Mouse (Mus musculus) CD4-positive, CD25-positive, alpha-beta regulatory T cell, adult 2 months (primary cell): ENCODE measurements around the gene 3110040M04Rik.
A peak's percentile ranks its signal among the peaks of the same experiment; 100 is the strongest.
"Not testable (repeated sequence)": the region's sequence is repeated elsewhere in the genome, so short reads cannot be mapped to it uniquely, and the experiment has no call there.

Experiments
- DNase-seq: peaks from one replicate; pipeline ENCODE4 v3.0.0-alpha.2; 2012; ENCODE audit warnings: low read depth, low spot score

The 3110040M04Rik gene

DNA sequence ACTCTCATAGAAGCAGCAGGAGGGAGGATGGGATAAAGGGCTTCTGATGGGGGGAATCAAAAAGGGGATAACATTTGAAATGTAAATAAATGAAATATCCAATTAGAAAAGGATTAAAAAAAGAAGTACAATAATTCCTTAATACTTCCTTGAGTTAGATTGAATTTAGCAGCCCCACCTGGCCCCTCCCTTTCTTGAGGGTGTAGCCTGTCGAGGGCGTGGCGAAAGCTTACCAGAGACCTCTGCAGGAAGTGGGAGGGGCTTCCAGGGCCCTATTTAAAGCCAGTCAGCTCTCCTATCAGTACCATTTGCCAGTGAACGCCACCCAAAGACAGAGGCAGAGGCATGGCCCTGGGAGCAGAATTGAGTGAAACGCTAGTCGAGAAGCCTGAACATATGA, at the start of gene 3110040M04Rik:
Gene 3110040M04Rik, plus strand, starts transcription at position 304 of the 400 bp plus-strand sequence.
- DNase-seq, result not testable (repeated sequence)

GRCm38 (mm10) chr1:151154131-151154530, 49.8 kb upstream of the 3110040M04Rik start:
- not testable (repeated sequence) for DNase-seq

DNA sequence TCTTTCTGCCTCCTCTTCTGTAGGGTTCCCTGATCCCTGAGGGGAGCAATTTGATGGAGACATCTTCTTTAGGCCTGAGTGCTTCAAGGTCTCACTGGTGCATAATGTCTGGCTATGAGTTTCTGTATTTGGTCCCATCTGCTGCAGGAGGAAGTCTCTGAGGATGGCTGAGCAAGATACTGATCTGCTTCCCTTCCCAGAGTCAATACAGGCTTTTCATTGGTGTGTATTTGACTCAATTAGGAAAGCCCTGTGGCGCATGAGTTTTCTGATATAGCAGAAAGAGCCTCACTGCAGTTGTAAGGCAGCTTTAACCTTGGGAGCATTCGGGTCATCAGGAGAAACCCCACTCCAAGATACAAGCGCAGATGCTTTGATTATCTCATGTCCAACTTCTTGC, 47.8 kb upstream of the 3110040M04Rik start:
- no peak for DNase-seq

DNA sequence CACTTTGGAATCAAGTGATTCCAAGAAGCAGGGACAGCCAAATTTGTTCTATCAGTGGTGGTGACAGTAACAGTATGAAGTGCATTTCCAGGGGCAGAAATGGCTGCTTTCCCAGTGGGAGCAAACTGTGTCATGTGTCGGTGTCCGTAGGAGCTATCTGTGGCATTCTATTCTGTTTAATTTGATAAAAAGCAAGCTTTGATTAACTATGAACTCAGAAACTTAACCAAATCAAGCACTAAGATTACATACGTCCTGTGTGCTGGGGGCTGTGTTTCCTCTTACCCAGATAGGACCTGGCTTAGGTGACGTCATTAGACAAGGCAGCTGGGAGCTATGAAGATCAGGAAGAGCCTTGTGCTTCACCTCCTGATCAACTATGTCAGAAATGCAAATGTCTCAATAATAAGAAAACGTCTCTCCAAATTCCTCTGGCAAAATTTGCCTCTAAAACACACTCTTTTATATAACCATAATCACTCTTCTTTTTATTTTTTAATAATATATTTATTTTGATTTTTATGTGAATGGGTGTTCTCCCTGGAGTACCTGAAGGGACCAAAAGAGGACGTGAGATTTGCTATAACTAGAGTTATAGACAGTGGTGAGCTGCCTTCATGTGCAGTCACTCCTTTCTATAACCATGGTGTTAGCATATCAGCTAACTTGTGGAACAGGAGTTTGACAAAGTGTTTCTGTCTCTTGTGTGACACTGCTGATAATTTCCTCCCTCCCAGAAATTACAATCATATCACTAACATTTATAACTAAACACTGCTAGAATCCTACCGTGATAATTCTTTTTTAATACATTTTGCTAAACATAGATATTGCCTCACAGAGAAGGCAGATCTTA, 46.9 kb upstream of the 3110040M04Rik start:
- no peak for DNase-seq

- DNase-seq, result no peak
Observed at GRCm38 (mm10) chr1:151157963-151158856, 45.7 kb upstream of the 3110040M04Rik start.

GRCm38 (mm10) chr1:151158857-151159510, 44.9 kb upstream of the 3110040M04Rik start:
- no peak for DNase-seq

DNA sequence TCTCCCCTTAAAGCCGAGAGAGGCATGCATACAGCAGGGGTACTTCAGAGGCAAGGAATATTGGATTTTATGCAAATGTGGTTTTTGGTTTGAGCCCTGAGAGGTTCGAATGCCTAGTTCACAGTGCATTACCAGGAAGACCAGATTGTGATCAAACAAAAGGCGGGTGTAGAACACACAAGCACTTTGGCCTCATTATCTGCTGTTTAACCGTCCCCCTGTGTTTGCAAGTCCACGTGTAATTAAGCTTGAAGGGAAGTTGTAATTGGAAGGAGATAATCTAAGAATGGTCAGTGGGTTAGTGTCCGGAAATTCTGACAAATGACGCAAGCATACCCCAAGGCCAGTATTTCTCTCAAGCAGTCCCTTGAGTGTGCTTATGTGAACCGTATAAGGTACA, 37.9 kb upstream of the 3110040M04Rik start:
- no peak for DNase-seq

GRCm38 (mm10) chr1:151167297-151168047, 36.4 kb upstream of the 3110040M04Rik start:
- no peak for DNase-seq

GRCm38 (mm10) chr1:151168637-151169036, 35.3 kb upstream of the 3110040M04Rik start:
- DNase-seq, result no peak

GRCm38 (mm10) chr1:151171572-151172461, 32.1 kb upstream of the 3110040M04Rik start:
- DNase-seq, result no peak

- peak; percentile 80 for DNase-seq
Observed at GRCm38 (mm10) chr1:151177030-151177936, 26.6 kb upstream of the 3110040M04Rik start.

DNA sequence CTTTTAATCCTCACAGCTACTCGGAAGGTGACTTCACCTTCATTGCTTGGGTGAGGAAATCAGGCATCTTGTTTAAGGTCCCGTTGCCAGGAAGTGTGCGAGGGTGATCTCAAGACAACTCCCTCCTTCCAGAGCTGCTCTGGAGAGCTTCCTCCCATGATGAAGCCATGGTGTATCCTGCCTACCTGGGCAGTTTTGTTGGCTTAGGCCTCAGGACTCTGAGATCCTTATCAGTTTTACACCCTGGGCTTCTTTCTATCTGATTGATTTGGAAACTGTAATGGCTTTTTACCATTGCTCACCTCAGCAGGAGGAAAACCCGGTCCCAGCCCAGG, 26.0 kb upstream of the 3110040M04Rik start:
- no peak for DNase-seq

- DNase-seq, result no peak
Observed at GRCm38 (mm10) chr1:151178505-151179083, 25.3 kb upstream of the 3110040M04Rik start.

- no peak for DNase-seq
Observed at GRCm38 (mm10) chr1:151180167-151180566, 23.8 kb upstream of the 3110040M04Rik start.

DNA sequence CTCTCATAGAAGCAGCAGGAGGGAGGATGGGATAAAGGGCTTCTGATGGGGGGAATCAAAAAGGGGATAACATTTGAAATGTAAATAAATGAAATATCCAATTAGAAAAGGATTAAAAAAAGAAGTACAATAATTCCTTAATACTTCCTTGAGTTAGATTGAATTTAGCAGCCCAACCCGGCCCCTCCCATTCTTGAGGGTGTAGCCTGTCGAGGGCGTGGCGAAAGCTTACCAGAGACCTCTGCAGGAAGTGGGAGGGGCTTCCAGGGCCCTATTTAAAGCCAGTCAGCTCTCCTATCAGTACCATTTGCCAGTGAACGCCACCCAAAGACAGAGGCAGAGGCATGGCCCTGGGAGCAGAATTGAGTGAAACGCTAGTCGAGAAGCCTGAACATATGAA, 21.7 kb upstream of the 3110040M04Rik start, which contains the start of gene Gm47985:
Gene Gm47985, plus strand, starts transcription at position 272 of the 400 bp plus-strand sequence.
- DNase-seq, result not testable (repeated sequence)

DNA sequence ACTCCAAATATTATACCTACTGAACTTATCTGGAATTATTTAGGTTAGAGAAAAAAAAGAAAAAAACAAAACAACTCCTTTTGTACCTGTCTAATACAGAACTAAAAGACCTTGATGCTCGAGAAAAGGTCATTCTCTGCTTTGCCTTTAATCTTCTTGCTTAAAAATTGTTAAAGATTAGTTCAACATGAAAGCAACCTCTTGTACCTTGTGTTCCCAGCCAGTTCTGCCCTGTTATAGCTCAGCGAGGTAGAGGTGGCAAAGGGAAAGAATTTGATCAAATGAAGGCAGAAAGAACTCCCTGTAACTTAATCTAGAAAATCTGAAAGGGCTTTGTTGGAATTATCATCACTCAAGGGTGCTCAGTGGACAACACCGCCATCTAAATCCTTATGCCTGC, 17.7 kb upstream of the 3110040M04Rik start:
- DNase-seq, result not testable (repeated sequence)

- not testable (repeated sequence) for DNase-seq
Observed at GRCm38 (mm10) chr1:151186879-151187424, 17.0 kb upstream of the 3110040M04Rik start.

DNA sequence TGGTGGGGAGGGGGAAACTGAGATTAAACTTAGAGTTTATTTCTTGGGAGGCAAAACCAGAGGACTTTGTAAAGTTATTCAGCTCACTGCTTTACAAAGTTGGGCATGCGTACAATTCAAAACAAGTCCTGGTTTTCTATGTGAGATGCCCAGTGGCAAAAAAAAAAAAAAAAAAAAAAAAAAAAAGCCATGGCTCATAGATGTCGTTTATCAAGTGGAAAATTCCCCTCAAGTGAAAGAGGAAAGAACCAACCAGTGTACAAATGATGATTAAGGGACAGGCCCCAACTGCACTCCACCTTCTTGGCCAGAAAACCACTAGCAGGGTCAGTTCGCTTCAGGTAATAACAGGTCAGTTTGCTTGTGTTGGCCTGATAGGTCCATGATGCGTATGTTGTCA, 15.5 kb upstream of the 3110040M04Rik start:
- DNase-seq, result no peak
